Mouse (Mus musculus) ES-E14 (cell line): ENCODE measurements around the gene Tyw1. TPM values are rescaled to one million over a fixed set of nuclear protein-coding genes. Genes with fewer than 3 reads are reported as not detected.

Experiments
- DNase-seq: peaks from one replicate; pipeline ENCODE4 v3.0.0-alpha.2; 2013; ENCODE audit warnings: low read depth, low spot score
- H3K27ac ChIP-seq: 2 replicates; pipeline ENCODE4 v1.5.1; 2012; ENCODE audit warnings: low read depth, mild to moderate bottlenecking, low read length, moderate library complexity, mixed read lengths; ENCODE audit not compliant: poor library complexity, insufficient read depth, severe bottlenecking
- H3K36me3 ChIP-seq: 2 replicates; pipeline ENCODE4 v1.6.1; 2012; ENCODE audit warnings: mild to moderate bottlenecking, low read length, moderate library complexity, mixed read lengths; ENCODE audit not compliant: control insufficient read depth, poor library complexity, insufficient read depth, severe bottlenecking
- H3K4me1 ChIP-seq, 2 experiments: fragments of 150-350 bp in 1 of 2; sonication (generic) in 1 of 2; 2 replicates each; pipeline ENCODE4 v1.6.1; 2012; ENCODE audit warnings: low read length in 2 of 2, mild to moderate bottlenecking in 1 of 2, mixed read lengths in 1 of 2; ENCODE audit not compliant: control insufficient read depth in 2 of 2, insufficient read depth in 2 of 2, poor library complexity in 1 of 2
- H3K4me3 ChIP-seq, 2 experiments: fragments of 150-350 bp in 1 of 2; sonication (generic) in 1 of 2; 2 replicates each; pipeline ENCODE4 v1.5.1; 2012; ENCODE audit warnings: low read length in 2 of 2, low read depth in 1 of 2, mild to moderate bottlenecking in 1 of 2, mixed read lengths in 1 of 2; ENCODE audit not compliant: insufficient read depth in 1 of 2, poor library complexity in 1 of 2, severe bottlenecking in 1 of 2
- H3K9ac ChIP-seq: 2 replicates; pipeline ENCODE4 v1.6.1; 2012; ENCODE audit warnings: low read depth, mild to moderate bottlenecking, low read length, mixed read lengths; ENCODE audit not compliant: poor library complexity, insufficient read depth, severe bottlenecking
- H3K9me3 ChIP-seq: fragments of 150-350 bp; sonication (generic); 2 replicates; pipeline ENCODE4 v1.6.1; 2012; ENCODE audit warnings: low read depth, mild to moderate bottlenecking, low read length; ENCODE audit not compliant: control insufficient read depth, insufficient read depth
- CHD2 ChIP-seq: IDR thresholded peaks from 2 replicates; pipeline ENCODE4 v1.6.1; 2014; ENCODE audit warnings: mild to moderate bottlenecking, low read depth, low read length, inconsistent platforms
- HCFC1 ChIP-seq: IDR thresholded peaks from 2 replicates; pipeline ENCODE4 v1.6.1; 2012; ENCODE audit warnings: low read length, inconsistent platforms, borderline replicate concordance; ENCODE audit not compliant: insufficient read depth
- MAFK ChIP-seq: IDR thresholded peaks from 2 replicates; pipeline ENCODE4 v1.6.1; 2014; ENCODE audit warnings: mild to moderate bottlenecking, low read depth, low read length, inconsistent platforms; ENCODE audit not compliant: insufficient read depth
- ZC3H11A ChIP-seq: IDR thresholded peaks from 2 replicates; pipeline ENCODE4 v1.6.1; 2012; ENCODE audit warnings: low read depth, mild to moderate bottlenecking, inconsistent platforms, low read length, borderline replicate concordance
- ZNF384 ChIP-seq: IDR thresholded peaks from 2 replicates; pipeline ENCODE4 v1.6.1; 2012; ENCODE audit warnings: low read depth, low read length, inconsistent platforms
- in situ Hi-C, 2 experiments: fragments of 600-800 bp; cut with MboI; formaldehyde crosslinking; loops; one replicate each; pipeline ENCODE4 v1.15.1; 2025; ENCODE audit warnings: low sequenced_read_pairs in 2 of 2, inconsistent platforms in 1 of 2; ENCODE audit not compliant: unreplicated experiment in 2 of 2
- total RNA-seq: library from RNA; depleted of rRNA; stranded (reverse); fragments of 300-350 nt; gene quantifications from 2 replicates; pipeline ENCODE4 v1.2.3, GENCODE M21; 2012; rRNA removed

Tyw1 gene
- total RNA-seq, 1 experiment = 87.9 TPM

- no peak for DNase-seq
- no peaks in the 10 kb centered on the region for H3K9me3 ChIP-seq
- H3K27ac ChIP-seq = no peak within 1 kb of the TSS
- no peak within 1 kb of the TSS for H3K9ac ChIP-seq
- TF ChIP-seq MAFK (no peak), CHD2 (no peak), ZNF384 (no peak), ZC3H11A (no peak), HCFC1 (no peak)
- H3K4me3 ChIP-seq = no peak within 1 kb of the TSS
- no peaks in the 10 kb centered on the region for H3K36me3 ChIP-seq
- no peaks in the 10 kb centered on the region for H3K4me1 ChIP-seq
- in situ Hi-C loops = no loop called here
Measured at GRCm38 (mm10) chr5:130384222-130384912, 128.9 kb downstream of the Tyw1 start, which contains the start of gene A330070K13Rik. A330070K13Rik (minus strand) TSS chr5:130384631.

GRCm38 (mm10) chr5:130386418-130386817 is 131.0 kb downstream of the Tyw1 start:
- no peak for DNase-seq
- no peak overlapping the region for H3K9ac ChIP-seq
- TF ChIP-seq ZC3H11A (no peak), CHD2 (no peak), MAFK (no peak), ZNF384 (no peak), HCFC1 (no peak)

More at GRCm38 (mm10) chr5:130386418-130386817, 131.0 kb downstream of the Tyw1 start:
- H3K27ac ChIP-seq = no peak overlapping the region
- no peak overlapping the region for H3K4me3 ChIP-seq
- no peaks in the 10 kb centered on the region for H3K9me3 ChIP-seq
- in situ Hi-C loops = no loop called here
- H3K4me1 ChIP-seq = no peaks in the 10 kb centered on the region
- no peaks in the 10 kb centered on the region for H3K36me3 ChIP-seq

Other genes with a start within 250 kb of the Tyw1 start
- gene Asl, start 226.4 kb upstream of the Tyw1 start, total RNA-seq = 27.2 and 31.8 TPM in 2 replicates
- gene Crcp, start 226.3 kb upstream of the Tyw1 start, total RNA-seq = 21.1 and 30.8 TPM in 2 replicates
- gene Tpst1, start 182.3 kb upstream of the Tyw1 start, total RNA-seq = 51.4 and 59.9 TPM in 2 replicates
- gene Kctd7, start 110.8 kb upstream of the Tyw1 start, total RNA-seq = 1.0 and 1.2 TPM in 2 replicates
- 17.0 and 18.2 TPM in 2 replicates for gene Rabgef1, start 83.8 kb upstream of the Tyw1 start, total RNA-seq
- 83.1 and 92.9 TPM in 2 replicates for gene Tmem248, start 38.5 kb upstream of the Tyw1 start, total RNA-seq
- 50.6 and 61.0 TPM in 2 replicates for gene Sbds, start 89 bp upstream of the Tyw1 start, total RNA-seq
- not detected in 2 replicates for gene Caln1, start 113.8 kb downstream of the Tyw1 start, total RNA-seq
- gene A330070K13Rik, start 129.0 kb downstream of the Tyw1 start, total RNA-seq = not detected in 2 replicates